Mouse (Mus musculus) bone marrow macrophage, adult 2 months (primary cell): ENCODE data around the gene Gin1.

Experiments
- CTCF ChIP-seq: IDR thresholded peaks from 2 replicates; pipeline ENCODE4 v1.5.1; 2012; ENCODE audit warnings: low read depth, mild to moderate bottlenecking, low read length, moderate library complexity
- POLR2A ChIP-seq: IDR thresholded peaks from 2 replicates; pipeline ENCODE4 v1.6.1; 2012; ENCODE audit warnings: mild to moderate bottlenecking, low read depth, low read length, borderline replicate concordance

- TF ChIP-seq POLR2A (no peak), CTCF (no peak)
Measured at GRCm38 (mm10) chr1:97773362-97773761, 3.4 kb downstream of the Gin1 start.
